Mouse (Mus musculus) embryo, embryonic 10.5 days (tissue): Measurements from ENCODE around the gene Tmem189.
"Not testable (repeated sequence)": the region's sequence is repeated elsewhere in the genome, so short reads cannot be mapped to it uniquely, and the experiment has no call there.

ENCODE experiments used
- DNase-seq: peaks from one replicate; pipeline ENCODE4 v3.0.0-alpha.2; 2015; ENCODE audit warnings: low spot score

Tmem189 gene

GRCm38 (mm10) chr2:167621255-167622087, 68.2 kb downstream of the Tmem189 start:
- DNase-seq = no peak

- DNase-seq = no peak
Observed at GRCm38 (mm10) chr2:167617472-167617871, 72.2 kb downstream of the Tmem189 start.

- DNase-seq = no peak
Observed at GRCm38 (mm10) chr2:167617034-167617433, 72.6 kb downstream of the Tmem189 start.

- not testable (repeated sequence) for DNase-seq
Observed at GRCm38 (mm10) chr2:167613335-167613734, 76.3 kb downstream of the Tmem189 start.

- DNase-seq = no peak
Observed at GRCm38 (mm10) chr2:167612122-167612521, 77.5 kb downstream of the Tmem189 start.

GRCm38 (mm10) chr2:167611287-167611686, 78.3 kb downstream of the Tmem189 start:
- no peak for DNase-seq

GRCm38 (mm10) chr2:167606745-167607123, 82.9 kb downstream of the Tmem189 start:
- no peak for DNase-seq

- no peak for DNase-seq
Observed at GRCm38 (mm10) chr2:167605817-167606744, 83.5 kb downstream of the Tmem189 start.

- DNase-seq = peak; percentile 94
Observed at GRCm38 (mm10) chr2:167605178-167605794, 84.3 kb downstream of the Tmem189 start.

GRCm38 (mm10) chr2:167602978-167603377, 86.6 kb downstream of the Tmem189 start:
- peak; percentile 63 for DNase-seq

GRCm38 (mm10) chr2:167602364-167602763, 87.3 kb downstream of the Tmem189 start:
- no peak for DNase-seq

GRCm38 (mm10) chr2:167600481-167600995, 89.1 kb downstream of the Tmem189 start:
- no peak for DNase-seq

GRCm38 (mm10) chr2:167599917-167600316, 89.7 kb downstream of the Tmem189 start:
- DNase-seq = no peak

GRCm38 (mm10) chr2:167599195-167599594, 90.4 kb downstream of the Tmem189 start:
- DNase-seq = no peak

GRCm38 (mm10) chr2:167597492-167598186, 92.0 kb downstream of the Tmem189 start:
- DNase-seq = peak; percentile 81

- DNase-seq = peak; percentile 58
Observed at GRCm38 (mm10) chr2:167596726-167597491, 92.7 kb downstream of the Tmem189 start.

- DNase-seq = peak; percentile 54
Observed at GRCm38 (mm10) chr2:167596262-167596661, 93.4 kb downstream of the Tmem189 start.

GRCm38 (mm10) chr2:167595761-167596171, 93.9 kb downstream of the Tmem189 start:
- peak; percentile 86 for DNase-seq

- peak; percentile 46 for DNase-seq
Observed at GRCm38 (mm10) chr2:167594444-167594934, 95.1 kb downstream of the Tmem189 start.

GRCm38 (mm10) chr2:167593551-167594250, 95.9 kb downstream of the Tmem189 start:
- no peak for DNase-seq
